Mouse (Mus musculus): ENCODE measurements around the gene Olfr1537.

Gene Olfr1537

DNA sequence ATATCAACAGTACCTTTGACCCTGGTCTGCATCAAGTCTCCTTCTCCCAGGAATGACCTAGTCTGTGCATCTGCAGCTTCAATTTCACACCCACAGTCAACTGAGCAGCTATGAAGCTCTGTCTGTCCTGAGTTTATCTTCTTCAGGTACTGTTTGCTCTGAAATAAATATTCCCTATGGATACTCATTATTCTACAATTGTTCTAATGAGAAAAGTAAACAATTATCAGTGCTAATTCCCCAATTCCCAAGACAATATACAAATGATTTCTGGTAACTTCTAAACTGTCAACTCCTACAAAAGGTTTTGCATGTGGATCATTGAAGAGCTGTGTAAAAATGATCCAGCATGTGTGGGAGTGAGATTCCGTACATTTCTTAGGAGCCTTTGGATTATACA, at the start of gene Olfr1537:
TSS of gene Olfr1537 (minus strand) at position 101 of the 400 bp plus-strand sequence.
- no peak for DNase-seq (ENCODE audit: low read depth, low spot score)

DNA sequence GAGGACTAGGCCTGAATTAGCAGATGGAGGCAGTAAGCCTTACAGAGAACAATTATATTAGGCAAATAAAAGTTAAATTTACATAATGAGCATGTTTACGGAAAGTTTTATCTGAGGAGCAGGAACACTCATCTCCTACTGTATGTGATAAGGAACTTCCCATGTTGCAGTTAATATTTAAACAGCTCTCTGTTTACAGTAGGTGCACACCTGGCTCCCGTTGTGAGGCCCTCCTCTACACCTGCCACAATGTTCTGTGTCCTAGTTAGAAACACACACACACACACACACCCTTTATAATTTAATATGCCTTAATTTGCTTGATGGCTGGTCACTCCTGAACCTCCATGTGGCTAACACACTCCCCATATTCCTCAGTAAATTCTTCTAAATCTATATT, 37.3 kb upstream of the Olfr1537 start:
- DNase-seq (ENCODE audit: low read depth, low spot score), result no peak

DNA sequence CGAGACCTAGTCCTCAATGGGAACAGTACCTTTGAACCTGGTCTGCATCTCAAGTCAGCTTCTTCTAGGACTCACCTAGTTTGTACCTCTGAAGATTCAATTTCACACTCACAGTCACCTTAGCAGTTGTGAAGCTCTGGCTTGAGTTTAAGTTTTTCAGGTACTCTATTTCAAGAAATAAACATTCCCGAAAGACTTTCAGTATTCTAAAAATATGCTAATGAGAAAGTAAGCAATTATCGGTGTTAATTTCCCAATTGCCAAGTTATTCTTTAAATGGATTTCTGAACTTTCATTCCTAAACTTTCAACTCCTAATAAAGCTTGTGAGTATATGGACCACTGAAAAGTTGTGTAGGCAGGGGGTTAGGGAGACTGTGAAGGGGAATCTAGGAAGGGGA, 26.9 kb upstream of the Olfr1537 start, which contains the start of gene Olfr945:
TSS of gene Olfr945 (minus strand) at position 101 of the 400 bp plus-strand sequence.
- DNase-seq (ENCODE audit: low read depth, low spot score), result no peak

DNA sequence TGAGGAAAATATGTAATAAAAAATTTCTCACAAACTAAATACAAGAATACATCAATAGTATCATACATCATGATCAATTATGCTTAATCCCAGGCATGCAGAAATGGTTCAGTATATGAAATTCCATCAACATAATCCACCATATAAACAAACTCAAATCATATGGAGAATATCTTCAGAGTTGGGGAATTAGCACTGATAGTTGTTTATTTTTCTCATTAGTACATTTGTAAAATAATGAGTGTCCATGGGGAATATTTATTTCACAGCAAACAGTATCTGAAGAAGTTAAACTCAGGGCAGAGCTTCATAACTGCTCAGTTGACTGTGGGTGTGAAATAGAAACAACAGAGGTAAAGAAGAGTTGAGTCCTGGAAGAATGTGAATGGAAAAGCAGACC, 48.2 kb downstream of the Olfr1537 start, which contains the start of gene Olfr944:
TSS of gene Olfr944 (plus strand) at position 301 of the 400 bp plus-strand sequence.
- no peak for DNase-seq (ENCODE audit: low read depth, low spot score)
